In the genomic region with DNA sequence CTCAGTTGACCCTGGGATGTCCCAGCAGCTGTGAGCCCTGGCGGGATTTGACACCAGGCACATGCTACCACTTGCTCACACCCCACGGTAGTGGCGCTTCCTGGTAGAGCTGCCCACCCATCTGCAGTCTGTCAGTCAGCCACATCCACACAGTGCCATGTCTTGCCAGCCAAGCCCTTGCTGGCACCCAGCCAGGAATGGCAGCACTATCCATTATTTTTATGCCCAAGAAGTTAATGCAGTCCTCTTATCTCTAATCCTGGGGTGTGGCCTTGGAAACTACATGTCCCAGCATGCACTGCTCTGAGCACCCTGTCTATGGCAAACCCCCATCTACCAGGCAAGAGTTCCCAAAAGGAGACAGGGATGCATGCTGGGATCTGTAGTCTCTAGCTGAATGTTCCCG, we compare ENCODE assay signal across 9 mouse cellular contexts.
DNase-seq lines count a peak whose midpoint lies in the region; ATAC-seq and TF ChIP-seq lines count a peak whose summit lies in the region.
"Had no signal": no experiment of that assay in that cellular context is flagged by ENCODE, and none has a peak within 500 bp of the region (broad histone marks: within the 10 kb centered on the region; RNA-seq: fewer than 3 reads in every experiment).

No protein-coding gene starts in this region.

- no peak overlapping the region for H3K27ac ChIP-seq in forebrain, embryonic 13.5 days
- H3K27ac ChIP-seq in forebrain, embryonic 10.5 days = no peak overlapping the region
- H3K27ac ChIP-seq in midbrain, embryonic 14.5 days (replicated peaks; ENCODE audit: low read depth, low read length) = no peak overlapping the region
- H3K27ac ChIP-seq in midbrain, postnatal 0 days (ENCODE audit: low read depth, low read length) = no peak overlapping the region
- H3K27ac ChIP-seq in forebrain, postnatal 0 days (ENCODE audit: low read depth, low read length) = no peak overlapping the region

- no peak for TF ChIP-seq CTCF in midbrain, postnatal 0 days (IDR thresholded peaks at IDR 0.05)
- no peak for TF ChIP-seq CTCF in forebrain, postnatal 0 days (IDR thresholded peaks at IDR 0.05; ENCODE audit: low read depth)

- no peaks in the 10 kb centered on the region for H3K9me3 ChIP-seq in forebrain, embryonic 13.5 days (replicated peaks)
- no peaks in the 10 kb centered on the region for H3K9me3 ChIP-seq in forebrain, embryonic 10.5 days
- no peaks in the 10 kb centered on the region for H3K9me3 ChIP-seq in midbrain, embryonic 14.5 days (ENCODE audit: control insufficient read depth, low read length)
- no peaks in the 10 kb centered on the region for H3K9me3 ChIP-seq in midbrain, postnatal 0 days (ENCODE audit: low read length)
- H3K9me3 ChIP-seq in forebrain, postnatal 0 days (ENCODE audit: low read length) = no peaks in the 10 kb centered on the region

- 65% methylated on average over 4 of the region's 4 CpGs for WGBS in forebrain, embryonic 13.5 days
- 85% methylated on average over 4 of the region's 4 CpGs for WGBS in forebrain, embryonic 10.5 days
- 77% methylated on average over 4 of the region's 4 CpGs for WGBS in midbrain, embryonic 14.5 days
- 86% methylated on average over 4 of the region's 4 CpGs for WGBS in midbrain, postnatal 0 days
- 57% methylated on average over 4 of the region's 4 CpGs for WGBS in forebrain, postnatal 0 days

- DNase-seq in forebrain, embryonic 10.5 days (ENCODE audit: extremely low spot score, low spot score) = no peak
- DNase-seq in midbrain, embryonic 14.5 days = no peak
- DNase-seq in midbrain, postnatal 0 days (ENCODE audit: low spot score) = no peak
- peak; percentile 64 for DNase-seq in forebrain, postnatal 0 days
- DNase-seq in right cerebral cortex, adult 2 months (ENCODE audit: low spot score in 2 of 2) = peak; percentile 35 to 54
- no peak for DNase-seq in testis, postnatal 14 days (ENCODE audit: low spot score)
- no peak for DNase-seq in spleen, adult 12 weeks (ENCODE audit: low spot score)

- no peaks in the 10 kb centered on the region for H3K36me3 ChIP-seq in forebrain, embryonic 13.5 days (ENCODE audit: poor library complexity, severe bottlenecking)
- peaks cover 41% of the 10 kb centered on the region for H3K36me3 ChIP-seq in forebrain, embryonic 10.5 days (replicated peaks)
- H3K36me3 ChIP-seq in midbrain, embryonic 14.5 days (ENCODE audit: control insufficient read depth, insufficient read depth, low read length) = no peaks in the 10 kb centered on the region
- no peaks in the 10 kb centered on the region for H3K36me3 ChIP-seq in midbrain, postnatal 0 days (ENCODE audit: insufficient read depth, low read length)
- H3K36me3 ChIP-seq in forebrain, postnatal 0 days (ENCODE audit: insufficient read depth) = no peaks in the 10 kb centered on the region

- H3K9ac ChIP-seq in forebrain, embryonic 13.5 days = no peak overlapping the region
- no peak overlapping the region for H3K9ac ChIP-seq in midbrain, embryonic 14.5 days (replicated peaks; ENCODE audit: low read length)
- no peak overlapping the region for H3K9ac ChIP-seq in midbrain, postnatal 0 days (replicated peaks; ENCODE audit: low read length, poor library complexity, severe bottlenecking)
- no peak overlapping the region for H3K9ac ChIP-seq in forebrain, postnatal 0 days

- H3K27me3 ChIP-seq in forebrain, embryonic 13.5 days = peaks cover 31% of the 10 kb centered on the region
- H3K27me3 ChIP-seq in forebrain, embryonic 10.5 days (ENCODE audit: poor library complexity, severe bottlenecking) = peaks cover 77% of the 10 kb centered on the region
- peaks cover 22% of the 10 kb centered on the region; the same call in 1 of the 2 replicates for H3K27me3 ChIP-seq in midbrain, embryonic 14.5 days (ENCODE audit: control insufficient read depth, insufficient read depth, low read length)
- no peaks in the 10 kb centered on the region; the same call in 1 of the 2 replicates for H3K27me3 ChIP-seq in midbrain, postnatal 0 days (ENCODE audit: insufficient read depth, low read length)
- peaks cover 4% of the 10 kb centered on the region; the same call in 1 of the 2 replicates for H3K27me3 ChIP-seq in forebrain, postnatal 0 days (ENCODE audit: insufficient read depth, low read length)

- H3K4me1 ChIP-seq in forebrain, embryonic 13.5 days = peaks cover 40% of the 10 kb centered on the region
- peaks cover 62% of the 10 kb centered on the region for H3K4me1 ChIP-seq in forebrain, embryonic 10.5 days
- H3K4me1 ChIP-seq in midbrain, embryonic 14.5 days (ENCODE audit: control insufficient read depth, insufficient read depth, low read length) = peaks cover 15% of the 10 kb centered on the region
- peaks cover 5% of the 10 kb centered on the region for H3K4me1 ChIP-seq in midbrain, postnatal 0 days (ENCODE audit: insufficient read depth, low read length)
- H3K4me1 ChIP-seq in forebrain, postnatal 0 days (ENCODE audit: insufficient read depth) = peaks cover 8% of the 10 kb centered on the region; the same call in 1 of the 2 replicates

- H3K4me3 ChIP-seq in forebrain, embryonic 13.5 days = no peak overlapping the region
- no peak overlapping the region for H3K4me3 ChIP-seq in forebrain, embryonic 10.5 days
- no peak overlapping the region for H3K4me3 ChIP-seq in midbrain, embryonic 14.5 days (replicated peaks; ENCODE audit: low read depth, low read length)
- no peak overlapping the region for H3K4me3 ChIP-seq in midbrain, postnatal 0 days (ENCODE audit: low read depth, low read length)
- no peak overlapping the region for H3K4me3 ChIP-seq in forebrain, postnatal 0 days (ENCODE audit: low read depth, low read length)
- H3K4me3 ChIP-seq: erythroblast, embryonic 14.5 days had no signal

- no peak overlapping the region for H3K4me2 ChIP-seq in forebrain, embryonic 13.5 days
- no peak overlapping the region for H3K4me2 ChIP-seq in midbrain, embryonic 14.5 days (ENCODE audit: low read length)
- H3K4me2 ChIP-seq in midbrain, postnatal 0 days (ENCODE audit: low read depth, low read length, poor library complexity, severe bottlenecking) = no peak overlapping the region
- H3K4me2 ChIP-seq in forebrain, postnatal 0 days (ENCODE audit: low read depth) = no peak overlapping the region

- ATAC-seq in forebrain, embryonic 13.5 days = peak; percentile 59
- ATAC-seq in midbrain, embryonic 14.5 days (ENCODE audit: low FRiP score, low TSS enrichment) = peak; percentile 35
- ATAC-seq in midbrain, postnatal 0 days (ENCODE audit: low FRiP score) = no peak
- peak; percentile 79 for ATAC-seq in forebrain, postnatal 0 days

Comparison
In these comparisons a context has a peak if more than half of its experiments do, and no peak if none do; other contexts are left out.
1. DNase-seq: peak in forebrain, postnatal 0 days (single experiment) and right cerebral cortex, adult 2 months (2 of 2); none in forebrain, embryonic 10.5 days (single experiment), midbrain, embryonic 14.5 days (single experiment), midbrain, postnatal 0 days (single experiment), testis, postnatal 14 days (single experiment) and spleen, adult 12 weeks (single experiment).